Mouse (Mus musculus): Measurements from ENCODE around the gene Tmem167b.

The Tmem167b gene

GRCm38 (mm10) chr3:108537303-108537702 is 25.0 kb downstream of the Tmem167b start:
- DNase-seq (ENCODE audit: low spot score in 2 of 2), result peak; percentile 95

GRCm38 (mm10) chr3:108536517-108537260 is 25.6 kb downstream of the Tmem167b start, which contains the start of gene 5330417C22Rik:
TSS of gene 5330417C22Rik (minus strand) at chr3:108536536.
- DNase-seq (ENCODE audit: low spot score in 2 of 2), result peak; percentile 94 to 96

- peak in 1 of 2 experiments; percentile 43 for DNase-seq (ENCODE audit: low spot score in 2 of 2)
These were observed 26.3 kb downstream of the Tmem167b start for GRCm38 (mm10) chr3:108535896-108536516.

- no peak for DNase-seq (ENCODE audit: low spot score in 2 of 2)
These were observed 28.3 kb downstream of the Tmem167b start, which contains the start of gene 1700013F07Rik for GRCm38 (mm10) chr3:108533951-108534350. TSS of gene 1700013F07Rik (plus strand) at chr3:108534150.

- DNase-seq (ENCODE audit: low spot score in 2 of 2), result no peak
These were observed 29.0 kb downstream of the Tmem167b start for GRCm38 (mm10) chr3:108533114-108533885.

- no peak for DNase-seq (ENCODE audit: low spot score in 2 of 2)
These were observed 33.8 kb downstream of the Tmem167b start for GRCm38 (mm10) chr3:108528489-108528888.

GRCm38 (mm10) chr3:108523415-108523814 is 38.9 kb downstream of the Tmem167b start:
- no peak for DNase-seq (ENCODE audit: low spot score in 2 of 2)

GRCm38 (mm10) chr3:108518276-108518675 is 44.0 kb downstream of the Tmem167b start:
- no peak for DNase-seq (ENCODE audit: low spot score in 2 of 2)

GRCm38 (mm10) chr3:108513465-108513864 is 48.8 kb downstream of the Tmem167b start:
- no peak for DNase-seq (ENCODE audit: low spot score in 2 of 2)

GRCm38 (mm10) chr3:108510716-108511483 is 51.4 kb downstream of the Tmem167b start:
- peak; percentile 54 to 64 for DNase-seq (ENCODE audit: low spot score in 2 of 2)

- no peak for DNase-seq (ENCODE audit: low spot score in 2 of 2)
These were observed 52.1 kb downstream of the Tmem167b start for GRCm38 (mm10) chr3:108510156-108510555.

GRCm38 (mm10) chr3:108508745-108509474 is 53.4 kb downstream of the Tmem167b start:
- DNase-seq (ENCODE audit: low spot score in 2 of 2), result no peak

All from right cerebral cortex, postnatal 10 days (tissue).